Mouse (Mus musculus) lung, embryonic 15.5 days (tissue): ENCODE measurements at regions not wholly inside any gene's neighbourhood (a gene's known extent, or its start where the extent isn't known, plus 50 kb on each side); places are given as distances from the start of the nearest gene placed in this dataset.
A peak's percentile ranks its signal among the peaks of the same experiment; 100 is the strongest.

Experiments
- ATAC-seq: fragments of 200-750 bp; cut with Nextera tagmentation; 2 replicates; pipeline ENCODE4 v1.8.0; 2017; ENCODE audit warnings: moderate number of reproducible peaks, borderline replicate concordance; ENCODE audit not compliant: low FRiP score, low TSS enrichment; ENCODE audit errors: extremely low read depth
- H3K27ac ChIP-seq: fragments of 300-500 bp; sonication (generic); 2 replicates; pipeline ENCODE4 v1.5.1; 2015; ENCODE audit warnings: moderate library complexity, mild to moderate bottlenecking, inconsistent platforms
- H3K27me3 ChIP-seq: fragments of 300-500 bp; sonication (generic); 2 replicates; pipeline ENCODE4 v1.6.1; 2015; ENCODE audit warnings: inconsistent platforms
- H3K36me3 ChIP-seq: fragments of 300-500 bp; sonication (generic); 2 replicates; pipeline ENCODE4 v1.6.1; 2015; ENCODE audit warnings: inconsistent platforms
- H3K4me1 ChIP-seq: fragments of 300-500 bp; sonication (generic); 2 replicates; pipeline ENCODE4 v1.6.1; 2015; ENCODE audit warnings: inconsistent platforms
- H3K4me2 ChIP-seq: fragments of 300-500 bp; sonication (generic); 2 replicates; pipeline ENCODE4 v1.6.1; 2015; ENCODE audit warnings: inconsistent platforms, mild to moderate bottlenecking, moderate library complexity
- H3K4me3 ChIP-seq: fragments of 300-500 bp; sonication (generic); 2 replicates; pipeline ENCODE4 v1.5.1; 2015; ENCODE audit warnings: mild to moderate bottlenecking, inconsistent platforms
- H3K9ac ChIP-seq: fragments of 300-500 bp; sonication (generic); 2 replicates; pipeline ENCODE4 v1.6.1; 2015; ENCODE audit warnings: inconsistent platforms
- H3K9me3 ChIP-seq: fragments of 300-500 bp; sonication (generic); 2 replicates; pipeline ENCODE4 v1.6.1; 2016; ENCODE audit warnings: inconsistent platforms
- WGBS: fragments of 180-500 bp; shearing (Covaris S2); methylation state at CpG from one replicate; pipeline ENCODE4 v1.1.7; 2015; 5-methylcytosine and 5-hydroxymethylcytosine counted together

DNA sequence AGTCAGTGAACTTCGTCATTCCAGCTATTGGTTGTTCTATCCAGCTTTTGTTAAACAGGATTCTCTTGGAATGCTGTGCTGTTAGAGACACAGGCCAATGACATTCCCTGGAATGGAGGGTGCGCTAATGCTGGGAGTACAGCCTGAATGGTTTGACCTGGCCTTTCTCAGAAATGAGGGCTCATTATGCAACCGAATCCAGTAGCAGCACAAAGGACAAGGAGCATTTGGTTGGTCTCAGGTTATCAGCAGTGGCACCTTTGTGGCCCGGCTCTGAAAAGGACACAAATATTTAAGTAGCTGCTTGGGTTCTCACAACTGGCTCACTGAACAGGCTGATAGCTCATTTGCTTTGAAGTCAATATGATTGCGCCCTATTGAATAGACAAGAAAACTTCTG is 1423.1 kb upstream of the A1bg start:
- Histone ChIP-seq H3K27ac (no peak overlapping the region), H3K4me1 (no peaks in the 10 kb centered on the region), H3K27me3 (no peaks in the 10 kb centered on the region), H3K9ac (no peak overlapping the region), H3K36me3 (no peaks in the 10 kb centered on the region), H3K4me2 (no peak overlapping the region), H3K9me3 (no peaks in the 10 kb centered on the region), H3K4me3 (no peak overlapping the region)
- WGBS = 63% methylated on average over 5 of the region's 5 CpGs
- no peak for ATAC-seq

DNA sequence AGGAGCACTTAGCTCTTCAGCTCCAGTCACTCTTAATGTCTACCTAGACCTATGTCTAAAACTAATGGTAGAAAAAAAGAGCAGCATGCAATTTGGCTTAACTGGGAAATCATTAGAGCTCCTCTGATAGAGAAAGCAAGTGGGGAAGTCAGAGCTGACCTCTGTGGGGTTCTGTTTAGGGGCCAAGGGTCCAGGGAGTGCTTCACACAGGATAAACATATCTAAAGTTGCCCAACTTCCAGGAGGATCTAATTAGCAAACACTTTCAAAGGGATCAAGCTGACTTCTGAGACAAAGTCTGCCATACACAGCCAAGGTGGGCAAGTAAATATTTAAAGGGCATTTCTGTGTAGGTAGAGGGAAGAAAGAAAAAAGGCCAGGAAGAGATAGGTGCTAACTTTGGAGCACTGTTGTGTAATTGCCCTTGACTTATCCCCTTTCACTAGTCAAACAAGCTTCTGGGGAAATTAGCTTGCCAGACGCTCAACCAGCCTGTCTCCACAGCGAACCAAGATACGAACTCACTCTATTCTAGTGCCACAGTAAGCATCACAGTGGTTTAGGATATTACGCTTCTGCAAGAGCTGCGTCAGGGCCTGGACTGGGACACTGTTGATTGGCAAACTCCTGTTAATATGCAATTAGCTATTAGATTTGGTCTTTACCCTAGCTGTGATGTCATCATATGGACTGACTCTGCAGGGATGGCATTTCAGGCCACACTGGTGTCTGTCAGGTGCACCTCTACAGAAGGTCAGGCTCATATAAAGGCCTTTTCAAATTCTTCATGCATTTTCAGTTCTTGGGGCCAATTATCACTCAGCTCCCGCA is 1413.9 kb upstream of the A1bg start:
- Histone ChIP-seq H3K27me3 (no peaks in the 10 kb centered on the region), H3K27ac (no peak overlapping the region), H3K4me1 (no peaks in the 10 kb centered on the region), H3K36me3 (no peaks in the 10 kb centered on the region), H3K4me3 (no peak overlapping the region), H3K9me3 (no peaks in the 10 kb centered on the region), H3K9ac (no peak overlapping the region), H3K4me2 (no peak overlapping the region)
- ATAC-seq = no peak
- 63% methylated on average over 6 of the region's 6 CpGs for WGBS

DNA sequence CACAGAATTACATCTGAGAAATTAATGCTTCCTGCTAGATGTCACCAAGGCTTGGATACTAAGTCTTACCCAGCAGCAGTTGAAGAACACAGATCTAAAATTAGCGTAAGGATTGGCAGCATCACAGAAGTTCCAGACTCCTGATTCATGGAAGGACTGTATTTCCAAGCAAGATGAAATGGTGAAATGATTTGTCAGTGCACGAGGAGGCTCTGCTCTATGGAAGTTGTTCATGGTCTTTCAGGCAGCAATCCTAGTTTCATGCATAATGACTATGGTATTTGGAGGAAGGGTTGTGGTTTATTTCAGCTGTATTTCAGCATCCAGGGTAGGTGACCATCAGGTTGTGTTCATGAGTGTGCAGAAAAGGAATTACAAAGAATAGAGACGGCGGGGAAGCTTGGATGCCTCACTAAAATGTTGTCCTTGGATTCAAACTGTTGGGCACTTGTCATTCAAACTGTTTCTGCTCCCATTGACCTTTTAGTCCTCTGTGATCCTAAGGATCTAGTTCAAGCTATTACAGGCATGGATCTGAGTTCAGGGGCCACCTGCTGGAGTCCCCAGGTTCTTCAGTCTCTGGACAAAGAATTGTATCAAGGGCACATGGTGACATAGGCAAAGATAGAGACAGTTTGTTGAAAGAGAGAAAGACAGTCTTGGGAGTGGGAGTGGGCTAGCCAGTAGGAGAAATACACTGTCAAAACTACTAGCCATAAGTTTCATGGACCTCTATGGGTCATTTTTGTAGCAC is 1411.6 kb upstream of the A1bg start:
- Histone ChIP-seq H3K36me3 (no peaks in the 10 kb centered on the region), H3K4me1 (no peaks in the 10 kb centered on the region), H3K4me3 (no peak overlapping the region), H3K27ac (no peak overlapping the region), H3K9me3 (no peaks in the 10 kb centered on the region), H3K9ac (no peak overlapping the region), H3K4me2 (no peak overlapping the region), H3K27me3 (no peaks in the 10 kb centered on the region)
- 92% methylated on average over 4 of the region's 4 CpGs for WGBS
- ATAC-seq = no peak

GRCm38 (mm10) chr15:62332129-62332528 is 1409.3 kb upstream of the A1bg start:
- H3K27me3 ChIP-seq = no peaks in the 10 kb centered on the region
- H3K4me2 ChIP-seq = no peak overlapping the region
- no peak for ATAC-seq
- H3K27ac ChIP-seq = no peak overlapping the region
- no peak overlapping the region for H3K4me3 ChIP-seq
- peaks cover 13% of the 10 kb centered on the region for H3K4me1 ChIP-seq
- 59% methylated on average over 5 of the region's 5 CpGs for WGBS
- H3K36me3 ChIP-seq = no peaks in the 10 kb centered on the region
- H3K9ac ChIP-seq = no peak overlapping the region
- no peaks in the 10 kb centered on the region for H3K9me3 ChIP-seq

- ATAC-seq = no peak
- 89% methylated on average over 3 of the region's 3 CpGs for WGBS
- Histone ChIP-seq H3K27ac (no peak overlapping the region), H3K36me3 (no peaks in the 10 kb centered on the region), H3K9ac (no peak overlapping the region), H3K9me3 (no peaks in the 10 kb centered on the region), H3K4me1 (peaks cover 13% of the 10 kb centered on the region), H3K4me3 (no peak overlapping the region), H3K27me3 (no peaks in the 10 kb centered on the region), H3K4me2 (no peak overlapping the region)
These were observed 1408.5 kb upstream of the A1bg start for GRCm38 (mm10) chr15:62331138-62331800.

- no peaks in the 10 kb centered on the region for H3K27me3 ChIP-seq
- H3K4me2 ChIP-seq = no peak overlapping the region
- H3K4me1 ChIP-seq = peaks cover 13% of the 10 kb centered on the region
- no peaks in the 10 kb centered on the region for H3K36me3 ChIP-seq
- no peak overlapping the region for H3K4me3 ChIP-seq
- H3K9ac ChIP-seq = no peak overlapping the region
- whole genome bisulfite sequencing = 10% methylated on average over 3 of the region's 3 CpGs
- ATAC-seq = no peak
- H3K27ac ChIP-seq = no peak overlapping the region
- H3K9me3 ChIP-seq = no peaks in the 10 kb centered on the region
These were observed 1406.1 kb upstream of the A1bg start for GRCm38 (mm10) chr15:62328920-62329319.

GRCm38 (mm10) chr15:62328305-62328881 is 1405.6 kb upstream of the A1bg start:
- no peaks in the 10 kb centered on the region for H3K27me3 ChIP-seq
- H3K4me2 ChIP-seq = 0 out of 2 replicates have a peak overlapping the region, but pooled peaks have one; percentile 6
- no peak overlapping the region for H3K9ac ChIP-seq
- H3K4me1 ChIP-seq = peaks cover 13% of the 10 kb centered on the region
- no peak overlapping the region for H3K4me3 ChIP-seq
- no peaks in the 10 kb centered on the region for H3K36me3 ChIP-seq
- peak; percentile 31; the same call in 1 of the 2 replicates for ATAC-seq
- no peaks in the 10 kb centered on the region for H3K9me3 ChIP-seq
- no peak overlapping the region for H3K27ac ChIP-seq
- 21% methylated on average over 9 of the region's 9 CpGs for WGBS

- H3K4me3 ChIP-seq = no peak overlapping the region
- no peak overlapping the region for H3K27ac ChIP-seq
- no peaks in the 10 kb centered on the region for H3K36me3 ChIP-seq
- ATAC-seq = no peak
- H3K9me3 ChIP-seq = no peaks in the 10 kb centered on the region
- peaks cover 13% of the 10 kb centered on the region for H3K4me1 ChIP-seq
- H3K4me2 ChIP-seq = no peak overlapping the region
- H3K9ac ChIP-seq = no peak overlapping the region
- WGBS = 63% methylated on average over 2 of the region's 2 CpGs
- H3K27me3 ChIP-seq = no peaks in the 10 kb centered on the region
These were observed 1404.7 kb upstream of the A1bg start for GRCm38 (mm10) chr15:62327481-62327880.

- ATAC-seq = no peak
- no peak overlapping the region for H3K4me3 ChIP-seq
- no peaks in the 10 kb centered on the region for H3K9me3 ChIP-seq
- no peak overlapping the region for H3K9ac ChIP-seq
- no peak overlapping the region for H3K4me2 ChIP-seq
- peaks cover 13% of the 10 kb centered on the region for H3K4me1 ChIP-seq
- no peaks in the 10 kb centered on the region for H3K36me3 ChIP-seq
- WGBS = 88% methylated on average over 4 of the region's 4 CpGs
- no peaks in the 10 kb centered on the region for H3K27me3 ChIP-seq
- H3K27ac ChIP-seq = no peak overlapping the region
These were observed 1403.7 kb upstream of the A1bg start for GRCm38 (mm10) chr15:62326524-62326923.

- Histone ChIP-seq H3K27ac (no peak overlapping the region), H3K27me3 (no peaks in the 10 kb centered on the region), H3K4me3 (no peak overlapping the region), H3K9ac (no peak overlapping the region), H3K4me2 (no peak overlapping the region), H3K9me3 (no peaks in the 10 kb centered on the region), H3K36me3 (no peaks in the 10 kb centered on the region), H3K4me1 (peaks cover 13% of the 10 kb centered on the region)
- 79% methylated on average over 1 of the region's 1 CpGs for WGBS
- no peak for ATAC-seq
These were observed 1402.9 kb upstream of the A1bg start for GRCm38 (mm10) chr15:62325451-62326290.

- H3K9ac ChIP-seq = no peak overlapping the region
- no peak overlapping the region for H3K27ac ChIP-seq
- H3K4me2 ChIP-seq = no peak overlapping the region
- no peaks in the 10 kb centered on the region for H3K9me3 ChIP-seq
- no peak for ATAC-seq
- 73% methylated on average over 5 of the region's 5 CpGs for WGBS
- H3K4me3 ChIP-seq = no peak overlapping the region
- no peaks in the 10 kb centered on the region for H3K4me1 ChIP-seq
- H3K36me3 ChIP-seq = no peaks in the 10 kb centered on the region
- no peaks in the 10 kb centered on the region for H3K27me3 ChIP-seq
These were observed 1398.2 kb upstream of the A1bg start for GRCm38 (mm10) chr15:62320966-62321365.
